Mouse (Mus musculus) lung, postnatal 14 days (tissue): ENCODE measurements around the gene Mapt.
"Not testable (repeated sequence)": the region's sequence is repeated elsewhere in the genome, so short reads cannot be mapped to it uniquely, and the experiment has no call there.

Experiments
- DNase-seq: peaks from one replicate; pipeline ENCODE4 v3.0.0; 2021

The Mapt gene

GRCm38 (mm10) chr11:104231041-104231911 is at the start of gene Mapt:
TSS of gene Mapt (plus strand) at chr11:104231390.
- DNase-seq, result peak; percentile 88

- DNase-seq, result no peak
Measured at GRCm38 (mm10) chr11:104182141-104182540, 49.0 kb upstream of the Mapt start.

GRCm38 (mm10) chr11:104186135-104186836 is 44.9 kb upstream of the Mapt start, which contains the start of gene Sppl2c:
TSS of gene Sppl2c (plus strand) at chr11:104186327.
- no peak for DNase-seq

GRCm38 (mm10) chr11:104186837-104187150 is 44.4 kb upstream of the Mapt start:
- no peak for DNase-seq

DNA sequence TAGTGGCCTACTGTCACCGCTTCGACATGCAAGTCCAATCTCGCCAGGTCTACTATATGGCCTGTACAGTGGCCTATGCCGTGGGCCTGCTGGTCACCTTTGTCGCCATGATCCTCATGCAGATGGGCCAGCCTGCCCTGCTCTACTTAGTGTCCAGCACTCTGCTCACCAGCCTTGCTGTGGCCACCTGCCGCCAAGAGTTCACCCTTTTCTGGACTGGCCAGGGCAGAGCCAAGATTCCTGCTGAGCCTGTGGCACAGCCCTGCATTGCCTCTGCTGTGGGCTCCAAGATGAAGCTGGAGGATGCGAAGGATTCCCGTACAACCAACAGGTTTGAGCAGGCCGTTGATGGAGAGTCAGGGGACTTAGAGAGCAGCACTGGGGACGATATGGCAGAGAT is 43.4 kb upstream of the Mapt start:
- no peak for DNase-seq

GRCm38 (mm10) chr11:104190008-104190407 is 41.2 kb upstream of the Mapt start:
- DNase-seq, result no peak

DNA sequence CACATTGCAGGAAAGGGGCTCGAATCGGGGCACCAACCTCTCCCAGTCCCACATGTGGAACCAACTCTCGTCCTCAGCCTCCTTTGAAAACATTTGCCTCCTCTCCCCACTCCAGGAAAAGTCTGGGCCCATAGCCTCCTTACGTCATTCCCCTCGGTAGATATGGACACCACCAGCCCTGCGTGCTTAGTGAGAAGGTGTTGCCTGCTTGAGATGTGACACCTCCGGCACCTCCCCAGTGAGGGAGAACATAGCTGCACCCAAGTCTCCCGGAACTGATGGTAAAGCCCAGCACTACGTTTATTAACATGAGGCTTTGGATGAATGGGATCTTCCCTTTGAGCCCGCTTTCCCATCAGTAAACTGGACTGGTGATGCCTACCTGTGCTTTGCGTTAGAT is 35.8 kb upstream of the Mapt start:
- DNase-seq, result no peak

GRCm38 (mm10) chr11:104195791-104196190 is 35.4 kb upstream of the Mapt start:
- peak; percentile 85 for DNase-seq

DNA sequence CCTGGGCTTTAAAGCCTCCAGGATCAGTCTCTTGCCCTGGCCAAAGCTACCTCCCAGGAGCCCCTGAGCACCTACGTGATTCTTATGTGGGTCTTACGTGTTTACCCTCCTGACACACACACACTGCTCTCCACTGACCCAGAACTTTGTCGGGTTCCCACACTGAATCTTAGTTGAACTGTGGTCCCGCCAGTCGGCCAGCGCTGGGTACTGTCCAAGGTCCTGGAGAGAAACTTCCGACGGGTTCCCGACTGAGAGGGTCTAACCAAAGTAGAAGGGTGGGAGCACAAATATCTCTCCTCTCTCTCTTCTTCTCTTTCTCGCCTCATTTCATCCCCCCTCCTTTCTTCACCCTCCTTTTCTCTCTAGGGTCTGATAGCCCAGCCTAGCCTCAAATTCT is 33.3 kb upstream of the Mapt start:
- DNase-seq, result peak; percentile 55

- no peak for DNase-seq
Measured at GRCm38 (mm10) chr11:104203271-104203670, 27.9 kb upstream of the Mapt start.

GRCm38 (mm10) chr11:104206573-104206972 is 24.6 kb upstream of the Mapt start:
- no peak for DNase-seq

- DNase-seq, result no peak
Measured at GRCm38 (mm10) chr11:104209041-104209440, 22.1 kb upstream of the Mapt start.

DNA sequence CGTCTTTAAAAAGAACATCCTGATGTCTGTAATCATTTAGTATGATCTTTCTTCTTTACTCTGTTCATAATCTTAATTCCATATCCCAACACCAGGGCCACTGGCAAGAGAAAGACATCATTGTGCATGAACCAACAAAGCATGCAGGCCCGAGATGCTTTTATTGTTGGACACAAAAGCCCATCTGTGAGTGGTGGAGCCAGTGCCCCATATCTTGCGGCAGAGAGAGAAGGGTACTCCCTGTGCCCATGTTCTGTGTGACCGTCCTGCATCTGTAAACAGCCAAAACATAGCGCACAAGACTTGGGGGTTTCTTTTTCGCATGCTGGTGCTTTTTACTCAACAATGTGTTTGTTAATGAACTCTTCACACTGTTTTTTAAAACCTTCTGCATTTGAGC is 19.9 kb upstream of the Mapt start:
- no peak for DNase-seq

DNA sequence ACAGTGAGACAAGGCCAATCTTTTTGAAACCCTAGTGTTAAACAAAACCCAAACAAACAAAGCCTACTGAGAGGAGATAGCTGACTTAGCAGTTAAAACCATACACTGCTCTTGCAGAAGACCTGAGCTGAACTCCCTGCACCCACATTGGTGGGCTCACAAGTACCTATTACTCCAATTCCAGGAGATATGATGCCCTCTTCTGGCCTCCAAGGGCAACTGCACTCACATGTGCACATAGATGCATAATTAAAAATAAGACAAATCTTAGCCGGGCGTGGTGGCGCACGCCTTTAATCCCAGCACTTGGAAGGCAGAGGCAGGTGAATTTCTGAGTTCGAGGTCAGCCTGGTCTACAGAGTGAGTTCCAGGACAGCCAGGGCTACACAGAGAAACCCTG is 17.1 kb upstream of the Mapt start:
- not testable (repeated sequence) for DNase-seq

GRCm38 (mm10) chr11:104218075-104218474 is 13.1 kb upstream of the Mapt start:
- DNase-seq, result no peak

GRCm38 (mm10) chr11:104220291-104220690 is 10.9 kb upstream of the Mapt start:
- DNase-seq, result no peak

DNA sequence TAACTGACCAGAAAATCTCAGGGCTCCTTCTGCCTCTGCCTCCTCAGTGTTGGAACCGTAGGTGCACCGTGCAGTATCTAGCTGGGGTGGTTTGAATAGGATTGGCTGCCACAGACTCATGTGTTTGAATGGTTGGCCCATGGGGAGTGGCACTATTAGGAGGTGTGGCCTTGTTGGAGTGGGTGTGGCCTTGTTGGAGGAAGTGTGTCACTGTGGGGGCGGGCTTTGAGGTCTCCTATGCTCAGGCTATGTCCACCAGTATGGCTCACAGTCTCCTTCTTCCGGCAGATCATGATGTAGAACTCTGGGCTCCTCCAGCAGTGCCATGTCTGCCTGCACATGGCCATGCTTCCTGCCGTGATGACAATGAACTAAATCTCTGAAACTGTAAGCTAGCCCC is 9.4 kb upstream of the Mapt start:
- DNase-seq, result no peak

DNA sequence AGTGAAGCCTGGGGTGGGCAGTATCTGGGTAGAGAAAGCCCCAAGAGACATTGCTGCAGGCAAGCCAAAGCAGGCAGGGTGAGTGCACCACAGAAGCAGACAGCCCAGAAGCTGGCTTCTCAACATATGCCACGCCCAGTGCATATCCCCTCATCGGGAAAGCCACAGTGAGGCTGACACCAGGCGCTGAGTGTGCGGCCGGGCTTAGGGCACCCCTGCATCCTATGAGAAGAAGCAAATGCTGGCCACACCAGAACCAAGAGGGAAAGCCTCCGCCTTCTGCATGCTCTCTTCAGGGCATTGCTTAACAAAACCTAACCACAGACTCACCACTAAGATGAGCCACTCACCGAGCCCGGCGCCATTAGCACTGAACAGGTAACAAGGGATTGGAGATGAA is 7.9 kb upstream of the Mapt start:
- DNase-seq, result no peak

GRCm38 (mm10) chr11:104229391-104229790 is 1.8 kb upstream of the Mapt start:
- DNase-seq, result no peak

GRCm38 (mm10) chr11:104230066-104230778 is 968 bp upstream of the Mapt start:
- no peak for DNase-seq

GRCm38 (mm10) chr11:104232141-104233061 is 1.2 kb downstream of the Mapt start:
- DNase-seq, result peak; percentile 41

- DNase-seq, result no peak
Measured at GRCm38 (mm10) chr11:104233101-104233500, 1.9 kb downstream of the Mapt start.
